Mouse (Mus musculus) midbrain, embryonic 12.5 days (tissue): ENCODE results near the gene Slit3. TPM values are rescaled to one million over a fixed set of nuclear protein-coding genes. Genes with fewer than 3 reads are reported as not detected.

ENCODE experiments used
- ATAC-seq: fragments of 200-750 bp; cut with Nextera tagmentation; 2 replicates; pipeline ENCODE4 v1.8.0; 2017; ENCODE audit warnings: low read depth, moderate TSS enrichment, moderate library complexity; ENCODE audit not compliant: low FRiP score
- H3K27ac ChIP-seq: fragments of 300-500 bp; sonication (generic); replicated peaks from 2 replicates; pipeline ENCODE4 v1.5.1; 2016; ENCODE audit warnings: mild to moderate bottlenecking
- H3K27me3 ChIP-seq: fragments of 300-500 bp; sonication (generic); 2 replicates; pipeline ENCODE4 v1.6.1; 2016; ENCODE audit warnings: mild to moderate bottlenecking
- H3K36me3 ChIP-seq: fragments of 300-500 bp; sonication (generic); 2 replicates; pipeline ENCODE4 v1.6.1; 2016
- H3K4me1 ChIP-seq: fragments of 300-500 bp; sonication (generic); 2 replicates; pipeline ENCODE4 v1.6.1; 2016
- H3K4me2 ChIP-seq: fragments of 300-500 bp; sonication (generic); replicated peaks from 2 replicates; pipeline ENCODE4 v1.6.1; 2016; ENCODE audit warnings: mild to moderate bottlenecking, moderate library complexity
- H3K4me3 ChIP-seq: fragments of 300-500 bp; sonication (generic); 2 replicates; pipeline ENCODE4 v1.5.1; 2016; ENCODE audit warnings: mild to moderate bottlenecking
- H3K9ac ChIP-seq: fragments of 300-500 bp; sonication (generic); replicated peaks from 2 replicates; pipeline ENCODE4 v1.6.1; 2016; ENCODE audit warnings: mild to moderate bottlenecking, moderate library complexity
- H3K9me3 ChIP-seq: fragments of 300-500 bp; sonication (generic); 2 replicates; pipeline ENCODE4 v1.6.1; 2016; ENCODE audit warnings: mild to moderate bottlenecking
- WGBS: fragments of 180-500 bp; shearing (Covaris S2); methylation state at CpG from one replicate; pipeline ENCODE4 v1.1.7; 2016; 5-methylcytosine and 5-hydroxymethylcytosine counted together
- polyA plus RNA-seq: library from polyadenylated mRNA; unstranded; fragments of >200 nt; fragmentation: Nextera tagmentation; extraction: Ambion mirVana; gene quantifications from 2 replicates; pipeline ENCODE4 v1.2.1, GENCODE M21; 2016

Gene Slit3
- polyA plus RNA-seq, 1 experiment from 2014 or later = 16.2 TPM

DNA sequence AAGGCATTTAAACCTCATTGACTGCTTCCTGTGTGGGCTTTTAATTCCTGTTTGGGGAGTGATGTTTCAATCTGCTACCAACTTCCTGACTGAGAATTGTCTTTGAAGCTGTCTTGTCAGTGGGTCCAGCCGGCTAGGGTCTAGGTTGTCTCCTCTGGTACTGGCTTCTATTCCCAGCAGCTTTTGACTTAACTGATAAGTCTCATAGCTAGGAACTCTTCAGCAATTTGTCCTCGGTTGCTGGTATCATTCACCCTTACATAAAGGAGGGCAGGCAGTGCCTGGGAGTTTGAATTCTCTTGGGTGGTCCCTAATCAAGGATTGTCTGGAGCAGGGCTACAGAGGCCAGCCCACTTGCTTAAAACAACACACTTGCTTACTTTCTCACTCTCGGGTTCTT, 381.1 kb downstream of the Slit3 start:
- Histone ChIP-seq H3K27ac (no peak overlapping the region), H3K9ac (no peak overlapping the region), H3K27me3 (peaks cover 67% of the 10 kb centered on the region), H3K36me3 (no peaks in the 10 kb centered on the region), H3K9me3 (no peaks in the 10 kb centered on the region), H3K4me2 (no peak overlapping the region), H3K4me1 (peaks cover 46% of the 10 kb centered on the region), H3K4me3 (no peak overlapping the region)
- under 1% methylated on average over 3 of the region's 3 CpGs for WGBS
- no peak for ATAC-seq

DNA sequence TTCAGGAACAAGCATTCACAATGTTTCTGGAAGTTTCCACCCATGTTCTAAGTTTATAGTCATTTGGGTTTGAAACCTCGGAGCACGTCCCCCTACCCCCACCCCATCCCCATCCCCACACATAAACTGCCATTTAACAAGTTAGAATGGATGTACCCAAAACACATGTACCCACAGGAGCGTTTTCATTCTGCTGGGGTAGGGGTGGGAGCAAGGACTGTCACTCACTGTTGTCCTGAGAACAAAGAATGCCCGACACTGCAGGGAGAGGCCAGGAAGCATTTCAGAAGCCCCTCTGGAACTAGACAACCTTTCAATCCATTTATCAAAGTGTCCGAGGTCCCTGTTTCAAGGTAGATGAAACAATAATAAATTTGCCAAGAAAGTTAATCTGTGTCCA, 383.0 kb downstream of the Slit3 start:
- ATAC-seq = no peak
- WGBS = 22% methylated on average over 5 of the region's 5 CpGs
- Histone ChIP-seq H3K4me1 (peaks cover 58% of the 10 kb centered on the region), H3K27ac (no peak overlapping the region), H3K9me3 (no peaks in the 10 kb centered on the region), H3K36me3 (no peaks in the 10 kb centered on the region), H3K27me3 (peaks cover 55% of the 10 kb centered on the region), H3K4me3 (no peak overlapping the region), H3K9ac (no peak overlapping the region), H3K4me2 (no peak overlapping the region)

DNA sequence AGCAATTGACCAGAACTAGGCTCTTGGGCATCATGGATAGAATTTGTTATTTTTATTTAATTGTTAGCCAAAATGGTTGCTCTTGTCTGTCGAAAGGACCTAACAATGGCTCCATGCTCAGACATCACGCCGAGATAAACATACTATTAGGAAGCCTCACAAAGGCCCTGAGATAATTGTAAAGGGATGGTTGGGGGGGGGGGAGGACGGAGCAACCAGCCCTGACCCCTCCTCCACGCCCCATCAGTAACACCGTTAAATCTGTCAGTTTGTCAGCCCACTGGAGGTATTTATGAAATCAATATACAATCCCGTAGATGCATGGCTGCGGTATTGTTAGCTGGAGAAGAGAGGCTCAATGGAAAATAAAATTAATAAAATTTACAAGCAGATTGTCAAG, 383.9 kb downstream of the Slit3 start:
- Histone ChIP-seq H3K9ac (no peak overlapping the region), H3K9me3 (no peaks in the 10 kb centered on the region), H3K27me3 (peaks cover 52% of the 10 kb centered on the region), H3K27ac (no peak overlapping the region), H3K4me2 (no peak overlapping the region), H3K4me3 (no peak overlapping the region), H3K36me3 (no peaks in the 10 kb centered on the region), H3K4me1 (peaks cover 65% of the 10 kb centered on the region)
- WGBS = 27% methylated on average over 8 of the region's 8 CpGs
- ATAC-seq = no peak

DNA sequence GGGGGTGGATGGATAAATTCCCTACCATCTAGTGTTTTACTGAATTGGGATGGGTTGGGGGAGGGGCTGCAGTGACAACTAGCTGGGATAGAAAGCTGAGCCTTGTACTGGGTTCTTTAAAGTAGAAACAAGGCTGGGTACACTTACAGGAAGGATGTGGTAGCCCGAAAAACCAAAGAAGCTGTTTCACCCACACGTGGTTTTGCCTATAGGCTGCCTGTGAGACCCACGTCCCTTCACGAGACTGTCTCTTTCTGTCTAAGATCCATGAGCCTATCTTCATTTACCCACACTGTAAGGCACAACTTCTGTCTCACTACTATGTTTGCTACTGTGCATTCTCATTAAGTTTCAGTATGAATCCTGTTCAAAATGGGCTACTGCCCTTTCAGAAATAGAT, 384.3 kb downstream of the Slit3 start:
- Histone ChIP-seq H3K27me3 (peaks cover 48% of the 10 kb centered on the region), H3K4me2 (no peak overlapping the region), H3K4me3 (no peak overlapping the region), H3K9me3 (no peaks in the 10 kb centered on the region), H3K4me1 (peaks cover 69% of the 10 kb centered on the region), H3K27ac (peak overlapping the region; percentile 52), H3K36me3 (no peaks in the 10 kb centered on the region), H3K9ac (0 out of 2 replicates have a peak overlapping the region, but pooled peaks have one; percentile 6)
- 39% methylated on average over 4 of the region's 4 CpGs for WGBS
- ATAC-seq = no peak

DNA sequence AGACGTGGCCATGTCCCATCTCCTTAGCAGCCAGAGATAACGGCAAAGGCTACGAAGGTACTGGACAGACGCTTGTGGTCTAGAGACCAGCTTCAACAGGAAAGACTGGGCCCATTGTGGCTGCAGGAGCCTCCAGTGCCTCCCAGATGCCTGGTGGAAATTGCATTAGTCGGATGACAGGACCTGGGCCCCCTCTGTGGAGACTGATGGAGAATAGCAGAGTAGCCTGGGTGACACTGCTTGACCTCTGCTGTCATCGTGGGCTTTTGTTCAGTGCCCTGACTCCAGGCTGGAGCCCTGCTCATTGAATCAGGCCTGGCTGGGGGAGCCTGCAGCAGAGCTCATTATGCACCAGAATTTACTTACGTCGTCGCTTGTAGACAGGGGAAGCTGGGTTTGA, 384.8 kb downstream of the Slit3 start:
- Histone ChIP-seq H3K4me2 (no peak overlapping the region), H3K27me3 (peaks cover 43% of the 10 kb centered on the region), H3K27ac (peak overlapping the region; percentile 52), H3K9ac (0 out of 2 replicates have a peak overlapping the region, but pooled peaks have one; percentile 6), H3K36me3 (no peaks in the 10 kb centered on the region), H3K9me3 (no peaks in the 10 kb centered on the region), H3K4me3 (no peak overlapping the region), H3K4me1 (peaks cover 74% of the 10 kb centered on the region)
- 11% methylated on average over 9 of the region's 9 CpGs for whole genome bisulfite sequencing
- peak; percentile 11; the same call in 1 of the 2 replicates for ATAC-seq

DNA sequence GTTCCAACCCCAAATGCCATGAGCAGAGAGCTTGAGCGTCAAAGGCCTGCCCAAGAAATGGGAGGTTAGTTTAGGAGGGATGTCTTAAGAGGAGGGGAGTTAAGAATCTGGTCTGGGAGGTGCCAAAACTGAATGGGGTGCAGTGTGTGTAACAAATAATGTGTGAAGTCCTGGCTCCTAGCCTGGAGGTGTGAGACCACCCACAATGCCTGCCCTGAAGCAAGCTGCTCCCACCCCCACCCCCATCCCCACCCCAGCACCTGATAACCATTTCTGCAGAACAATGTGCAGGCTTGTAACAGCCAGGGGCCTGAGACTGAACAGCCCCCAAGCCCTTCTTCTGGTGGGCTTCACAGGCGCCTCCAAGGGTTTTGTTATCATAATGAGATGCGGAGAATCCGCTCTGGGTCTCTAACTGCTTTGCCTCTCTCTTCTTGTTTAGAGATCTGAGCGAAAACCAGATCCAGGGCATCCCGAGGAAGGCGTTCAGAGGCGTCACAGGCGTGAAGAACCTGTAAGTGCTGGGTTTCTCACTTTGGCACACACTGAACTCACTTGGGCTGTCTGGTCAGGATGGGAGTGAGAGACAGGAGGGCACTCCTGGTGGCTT, 386.9 kb downstream of the Slit3 start:
- Histone ChIP-seq H3K4me3 (no peak overlapping the region), H3K27ac (peak overlapping the region; percentile 20; the same call in 1 of the 2 replicates), H3K9me3 (no peaks in the 10 kb centered on the region), H3K4me1 (peaks cover 66% of the 10 kb centered on the region), H3K4me2 (no peak overlapping the region), H3K9ac (no peak overlapping the region), H3K36me3 (no peaks in the 10 kb centered on the region), H3K27me3 (peaks cover 36% of the 10 kb centered on the region)
- WGBS = 8% methylated on average over 9 of the region's 9 CpGs
- peak; percentile 45 for ATAC-seq

DNA sequence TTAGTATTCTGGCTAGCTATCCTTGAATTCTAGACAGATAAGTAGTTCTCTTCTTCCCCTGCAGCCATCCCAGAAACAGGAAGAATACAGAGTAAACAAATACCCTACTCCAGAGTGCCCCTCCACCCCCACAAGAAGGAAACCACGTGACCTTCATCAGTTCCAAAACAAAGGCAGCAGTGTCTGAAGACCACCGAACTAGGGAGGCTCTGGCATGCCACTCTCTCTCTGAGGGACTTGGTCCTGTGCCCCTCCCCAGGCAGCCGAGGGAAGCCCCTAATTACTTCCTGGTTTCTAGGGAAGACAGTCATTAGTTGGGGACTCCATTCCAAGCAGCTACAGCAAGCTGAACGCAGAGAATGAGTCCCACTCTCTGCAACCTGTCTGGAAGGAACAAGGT, 391.7 kb downstream of the Slit3 start:
- H3K9me3 ChIP-seq = 0 out of 2 replicates have a peak, but pooled peaks cover 3% of the 10 kb centered on the region
- H3K9ac ChIP-seq = no peak overlapping the region
- H3K27ac ChIP-seq = peak overlapping the region; percentile 40; the same call in 1 of the 2 replicates
- H3K36me3 ChIP-seq = no peaks in the 10 kb centered on the region
- 18% methylated on average over 4 of the region's 4 CpGs for WGBS
- ATAC-seq = 0 out of 2 replicates have a peak, but pooled peaks have one; percentile 39
- H3K4me3 ChIP-seq = no peak overlapping the region
- H3K4me1 ChIP-seq = peaks cover 42% of the 10 kb centered on the region
- H3K4me2 ChIP-seq = no peak overlapping the region
- peaks cover 34% of the 10 kb centered on the region for H3K27me3 ChIP-seq

DNA sequence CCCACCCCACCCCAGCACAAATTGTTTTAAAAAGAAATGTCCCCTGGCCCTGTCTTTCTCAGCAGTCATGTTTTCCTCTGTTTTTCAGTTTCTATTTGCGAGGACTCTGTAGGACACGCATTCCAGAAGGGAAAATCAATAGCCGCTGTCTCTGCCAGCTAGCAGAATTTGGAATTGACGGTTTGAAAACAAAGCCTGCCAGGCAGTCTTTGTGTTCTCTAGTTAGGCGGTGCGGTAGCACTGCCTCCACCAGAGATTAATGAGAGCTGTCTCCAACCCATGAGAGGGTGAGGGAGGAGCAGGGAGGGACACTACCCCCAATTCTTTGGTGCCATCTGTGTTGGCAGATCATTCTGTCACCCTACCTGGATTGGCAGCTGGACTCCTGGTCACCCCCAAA, 392.3 kb downstream of the Slit3 start:
- Histone ChIP-seq H3K36me3 (no peaks in the 10 kb centered on the region), H3K4me3 (no peak overlapping the region), H3K27me3 (peaks cover 34% of the 10 kb centered on the region), H3K4me1 (peaks cover 36% of the 10 kb centered on the region), H3K9ac (no peak overlapping the region), H3K4me2 (no peak overlapping the region; the same call in 1 of the 2 replicates), H3K9me3 (0 out of 2 replicates have a peak, but pooled peaks cover 3% of the 10 kb centered on the region), H3K27ac (peak overlapping the region; percentile 40)
- WGBS = 7% methylated on average over 6 of the region's 6 CpGs
- ATAC-seq = peak; percentile 24; the same call in 1 of the 2 replicates

DNA sequence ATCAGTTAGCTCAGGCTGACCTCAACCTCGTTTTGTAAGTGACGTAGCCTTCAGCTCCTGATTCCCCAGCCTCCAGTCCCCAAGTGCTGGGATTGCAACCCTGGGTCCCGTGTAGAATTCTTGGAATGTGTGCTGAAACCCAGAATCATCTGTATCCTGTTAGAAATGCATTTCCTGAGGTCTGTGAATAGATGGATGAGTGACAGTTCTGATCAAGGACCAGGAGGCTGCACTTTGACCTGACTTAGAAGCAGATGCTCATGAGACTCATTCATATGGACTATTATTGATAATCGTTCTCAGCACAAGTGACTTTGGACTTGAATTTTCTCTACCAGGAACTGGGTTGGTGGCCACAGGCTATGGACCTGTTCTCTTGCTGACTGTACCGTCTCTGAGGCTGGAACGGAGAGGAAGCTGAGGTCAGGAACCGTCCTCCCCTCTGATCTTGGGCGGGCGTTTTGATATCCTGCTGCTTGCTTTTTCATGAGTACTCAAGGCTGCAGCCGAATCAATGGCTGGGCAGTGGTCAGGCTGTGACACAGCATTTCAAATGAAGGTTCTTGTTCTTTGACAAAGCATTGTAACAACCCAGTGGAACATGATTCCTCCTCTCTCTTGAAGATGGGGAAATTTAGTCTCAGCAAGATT, 401.9 kb downstream of the Slit3 start:
- no peak overlapping the region for H3K27ac ChIP-seq
- WGBS = 35% methylated on average over 10 of the region's 10 CpGs
- no peak overlapping the region for H3K4me2 ChIP-seq
- no peaks in the 10 kb centered on the region for H3K36me3 ChIP-seq
- peaks cover 28% of the 10 kb centered on the region for H3K4me1 ChIP-seq
- H3K27me3 ChIP-seq = peaks cover 23% of the 10 kb centered on the region
- no peak for ATAC-seq
- no peak overlapping the region for H3K4me3 ChIP-seq
- H3K9ac ChIP-seq = no peak overlapping the region
- H3K9me3 ChIP-seq = no peaks in the 10 kb centered on the region

DNA sequence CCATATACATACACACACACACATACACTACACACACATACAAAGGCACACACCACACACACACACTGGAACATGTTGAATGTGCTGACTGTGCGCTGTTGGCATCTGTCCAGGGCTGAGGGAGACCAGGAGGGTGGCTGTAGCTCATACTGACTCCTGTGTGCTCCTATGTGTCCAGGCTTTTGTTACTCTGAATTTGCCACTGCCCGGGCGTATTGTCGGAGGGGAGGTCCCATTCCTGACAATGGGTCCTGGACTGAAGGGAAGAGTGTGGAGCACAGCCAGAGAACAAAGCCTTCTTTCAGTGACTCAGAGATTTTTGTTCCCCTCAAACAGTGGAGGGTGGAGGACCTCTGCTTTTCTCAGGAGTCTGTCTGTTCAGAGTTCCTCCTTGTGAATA, 402.7 kb downstream of the Slit3 start:
- H3K4me3 ChIP-seq = no peak overlapping the region
- H3K9ac ChIP-seq = no peak overlapping the region
- peak overlapping the region; percentile 63 for H3K27ac ChIP-seq
- H3K4me2 ChIP-seq = no peak overlapping the region
- no peaks in the 10 kb centered on the region for H3K9me3 ChIP-seq
- H3K36me3 ChIP-seq = no peaks in the 10 kb centered on the region
- ATAC-seq = peak; percentile 59
- WGBS = 31% methylated on average over 4 of the region's 4 CpGs
- peaks cover 19% of the 10 kb centered on the region for H3K27me3 ChIP-seq
- H3K4me1 ChIP-seq = peaks cover 35% of the 10 kb centered on the region

DNA sequence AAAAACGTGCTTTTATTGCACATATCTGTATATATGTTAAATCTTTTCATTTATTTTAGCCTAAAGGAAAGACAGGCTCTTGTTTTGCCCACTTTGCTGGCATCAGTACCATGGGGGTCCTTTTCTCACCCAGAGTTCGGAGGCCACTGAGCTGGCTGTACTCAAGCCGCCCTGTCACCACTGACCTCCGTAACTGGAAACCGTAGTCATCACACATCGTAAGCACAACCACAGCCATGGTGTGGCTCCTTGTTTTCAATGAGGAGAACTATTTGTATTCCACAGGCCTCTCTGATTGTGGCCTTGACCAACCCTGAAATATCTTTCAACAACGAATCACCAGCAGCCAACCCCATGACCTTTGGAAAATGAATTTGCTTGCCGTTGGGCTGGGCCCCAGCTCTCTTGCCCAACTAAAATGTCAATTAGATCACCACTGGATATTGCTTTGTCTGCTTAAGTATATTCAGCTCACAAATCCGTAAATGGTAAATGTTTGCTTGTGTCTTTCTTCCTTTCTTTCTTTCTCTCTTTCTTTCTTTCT, 405.3 kb downstream of the Slit3 start:
- 80% methylated on average over 9 of the region's 9 CpGs for WGBS
- peaks cover 27% of the 10 kb centered on the region for H3K27me3 ChIP-seq
- peaks cover 35% of the 10 kb centered on the region for H3K4me1 ChIP-seq
- H3K4me3 ChIP-seq = no peak overlapping the region
- no peaks in the 10 kb centered on the region for H3K36me3 ChIP-seq
- no peak overlapping the region for H3K27ac ChIP-seq
- H3K9me3 ChIP-seq = no peaks in the 10 kb centered on the region
- H3K4me2 ChIP-seq = no peak overlapping the region
- H3K9ac ChIP-seq = no peak overlapping the region
- ATAC-seq = no peak

DNA sequence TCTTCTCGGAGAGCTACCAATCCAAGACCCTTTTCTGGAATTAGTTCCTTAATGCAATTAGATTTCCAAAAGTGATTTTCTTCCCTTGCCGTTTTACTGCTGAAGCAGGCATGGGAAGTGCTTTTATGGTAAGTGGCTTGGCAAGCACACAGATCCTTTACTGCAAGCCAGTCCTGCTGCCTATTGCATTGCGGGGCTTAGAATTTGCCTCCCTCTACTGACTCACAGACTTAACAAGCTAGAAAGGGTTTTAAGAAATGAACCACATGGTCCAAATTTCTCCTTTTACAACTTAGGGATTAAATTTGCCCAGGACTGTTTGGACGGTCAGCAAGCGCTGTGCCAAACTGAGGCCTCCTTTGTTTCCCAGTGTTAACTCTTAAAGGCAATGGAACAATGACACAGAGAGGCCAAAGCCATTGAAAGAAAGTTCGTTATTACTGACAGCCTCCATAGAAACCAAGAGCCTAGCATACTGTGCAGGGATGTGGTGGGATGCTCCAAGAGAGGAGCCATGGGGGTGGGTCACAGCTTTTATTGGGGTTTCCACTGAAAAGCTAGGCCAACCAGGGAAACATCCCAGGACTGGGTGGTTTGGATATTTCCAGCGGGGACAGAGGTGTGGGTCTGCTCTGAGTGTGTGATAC, 406.9 kb downstream of the Slit3 start:
- ATAC-seq = peak; percentile 71
- WGBS = 19% methylated on average over 7 of the region's 7 CpGs
- H3K9me3 ChIP-seq = no peaks in the 10 kb centered on the region
- no peak overlapping the region for H3K4me3 ChIP-seq
- H3K27ac ChIP-seq = peak overlapping the region; percentile 64
- no peak overlapping the region for H3K4me2 ChIP-seq
- no peaks in the 10 kb centered on the region for H3K36me3 ChIP-seq
- no peak overlapping the region for H3K9ac ChIP-seq
- peaks cover 34% of the 10 kb centered on the region for H3K4me1 ChIP-seq
- peaks cover 40% of the 10 kb centered on the region for H3K27me3 ChIP-seq
